Mouse (Mus musculus) spleen, postnatal 10 days (tissue): Measurements from ENCODE around the gene Prr13.

Source experiments
- DNase-seq, 2 experiments: peaks; one replicate each; pipeline ENCODE4 v3.0.0; 2021 to 2022; ENCODE audit warnings: low spot score in 2 of 2

The Prr13 gene

GRCm38 (mm10) chr15:102505073-102505769 lies 46.4 kb downstream of the Prr13 start:
- DNase-seq = no peak

GRCm38 (mm10) chr15:102505770-102506463 lies 47.1 kb downstream of the Prr13 start:
- DNase-seq = no peak

- DNase-seq = no peak
These were observed 47.6 kb downstream of the Prr13 start for GRCm38 (mm10) chr15:102506464-102506830.

GRCm38 (mm10) chr15:102506864-102507263 lies 48.0 kb downstream of the Prr13 start:
- no peak for DNase-seq

GRCm38 (mm10) chr15:102507561-102507960 lies 48.7 kb downstream of the Prr13 start:
- DNase-seq = no peak

- no peak for DNase-seq
These were observed 49.5 kb downstream of the Prr13 start for GRCm38 (mm10) chr15:102508336-102508735.

GRCm38 (mm10) chr15:102510110-102510509 lies 51.3 kb downstream of the Prr13 start:
- no peak for DNase-seq

GRCm38 (mm10) chr15:102510590-102511284 lies 51.9 kb downstream of the Prr13 start:
- DNase-seq = peak; percentile 47 to 84

- DNase-seq = no peak
These were observed 52.5 kb downstream of the Prr13 start for GRCm38 (mm10) chr15:102511285-102511833.

GRCm38 (mm10) chr15:102512010-102512409 lies 53.2 kb downstream of the Prr13 start:
- DNase-seq = no peak
